Mouse (Mus musculus): ENCODE data around the gene Sfn. TPM values are rescaled to one million over a fixed set of nuclear protein-coding genes. Genes with fewer than 3 reads are reported as not detected.

Gene Sfn
- total RNA-seq (2023) = 10 to 100 TPM; 56.3 to 58.1 TPM

GRCm38 (mm10) chr4:133601721-133602218, at the start of gene Sfn:
TSS of gene Sfn (minus strand) at chr4:133602168.

GRCm38 (mm10) chr4:133649989-133650699, 48.2 kb upstream of the Sfn start, which contains the start of gene Zdhhc18:
TSS of gene Zdhhc18 (minus strand) at chr4:133650154.

GRCm38 (mm10) chr4:133584059-133584951, 17.7 kb downstream of the Sfn start, which contains the start of gene Gpn2:
TSS of gene Gpn2 (plus strand) at chr4:133584362.

GRCm38 (mm10) chr4:133574070-133574842, 27.7 kb downstream of the Sfn start, which contains the start of gene Gpatch3:
TSS of gene Gpatch3 (plus strand) at chr4:133574745.

GRCm38 (mm10) chr4:133552768-133553447, 49.1 kb downstream of the Sfn start, which contains the start of gene Nr0b2:
TSS of gene Nr0b2 (plus strand) at chr4:133553376.

Other genes starting within 250 kb of the Sfn start
- gene Wdtc1, start 248.7 kb downstream of the Sfn start, total RNA-seq (2023) = 10 to 100 TPM; 43.4 to 48.8 TPM
- gene Slc9a1, start 232.5 kb downstream of the Sfn start, total RNA-seq (2023) = 10 to 100 TPM; 49.8 to 53.2 TPM
- gene Tent5b, start 122.0 kb downstream of the Sfn start, total RNA-seq (2023) = not detected
- gene Trnp1, start 103.6 kb downstream of the Sfn start, total RNA-seq (2023) = not detected
- under 1 TPM in 1 of 2 experiments, not detected in 1; 0.52 TPM for gene Kdf1, start 83.2 kb downstream of the Sfn start, total RNA-seq (2023)
- 10 to 100 TPM; 93.7 to 95.6 TPM for gene Nudc, start 56.2 kb downstream of the Sfn start, total RNA-seq (2023)
- gene Nr0b2, start 48.8 kb downstream of the Sfn start, total RNA-seq (2023) = not detected
- gene Gpatch3, start 27.4 kb downstream of the Sfn start, total RNA-seq (2023) = 10 to 100 TPM; 24.0 to 27.4 TPM
- gene Gpn2, start 17.8 kb downstream of the Sfn start, total RNA-seq (2023) = 10 to 100 TPM; 23.8 to 30.9 TPM
- gene Zdhhc18, start 48.0 kb upstream of the Sfn start, total RNA-seq (2023) = 100 to 1,000 TPM; 277 to 316 TPM
- 10 to 100 TPM; 18.2 to 25.6 TPM for gene Pigv, start 70.5 kb upstream of the Sfn start, total RNA-seq (2023)
- gene Arid1a, start 154.6 kb upstream of the Sfn start, total RNA-seq (2023) = 100 to 1,000 TPM; 307 to 337 TPM

Data from B cell, adult 67 days (primary cell).